Mouse (Mus musculus) lung, adult 2 months (tissue): ENCODE measurements around the gene Asxl2.

ENCODE experiments used
- CTCF ChIP-seq: fragments of 200-500 bp; IDR thresholded peaks from 2 replicates; pipeline ENCODE4 v1.5.1; 2011; ENCODE audit warnings: mild to moderate bottlenecking, low read length, control low read depth; ENCODE audit not compliant: insufficient read depth
- POLR2A ChIP-seq: fragments of 200-500 bp; IDR thresholded peaks from 2 replicates; pipeline ENCODE4 v1.6.1; 2011; ENCODE audit warnings: low read depth, mild to moderate bottlenecking, control low read depth, low read length, borderline replicate concordance; ENCODE audit errors: extremely low read depth

DNA sequence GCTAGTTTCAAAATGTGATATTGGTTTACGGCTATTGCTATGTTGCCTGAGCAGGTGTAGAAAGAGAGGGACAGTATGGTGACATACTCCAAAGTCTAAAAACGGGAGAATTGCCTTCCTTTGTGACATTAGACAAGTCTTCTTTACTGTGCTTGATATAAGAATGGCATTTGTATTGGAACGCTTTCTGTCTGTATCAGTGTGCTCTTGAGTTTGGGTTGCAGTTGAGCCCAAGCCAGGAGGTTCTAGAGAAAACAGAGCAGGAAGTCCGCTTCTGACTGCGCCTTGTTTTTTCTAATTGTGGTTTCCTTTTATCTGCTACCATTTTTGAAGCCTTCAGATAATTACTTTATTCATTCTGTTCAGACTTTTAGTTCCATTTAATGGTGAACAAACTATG, 14.7 kb downstream of the Asxl2 start:
- no peak for TF ChIP-seq CTCF
- no peak for TF ChIP-seq POLR2A
